Mouse (Mus musculus): ENCODE results near the gene Cfap36.
A peak's percentile ranks its signal among the peaks of the same experiment; 100 is the strongest.

Cfap36 gene

DNA sequence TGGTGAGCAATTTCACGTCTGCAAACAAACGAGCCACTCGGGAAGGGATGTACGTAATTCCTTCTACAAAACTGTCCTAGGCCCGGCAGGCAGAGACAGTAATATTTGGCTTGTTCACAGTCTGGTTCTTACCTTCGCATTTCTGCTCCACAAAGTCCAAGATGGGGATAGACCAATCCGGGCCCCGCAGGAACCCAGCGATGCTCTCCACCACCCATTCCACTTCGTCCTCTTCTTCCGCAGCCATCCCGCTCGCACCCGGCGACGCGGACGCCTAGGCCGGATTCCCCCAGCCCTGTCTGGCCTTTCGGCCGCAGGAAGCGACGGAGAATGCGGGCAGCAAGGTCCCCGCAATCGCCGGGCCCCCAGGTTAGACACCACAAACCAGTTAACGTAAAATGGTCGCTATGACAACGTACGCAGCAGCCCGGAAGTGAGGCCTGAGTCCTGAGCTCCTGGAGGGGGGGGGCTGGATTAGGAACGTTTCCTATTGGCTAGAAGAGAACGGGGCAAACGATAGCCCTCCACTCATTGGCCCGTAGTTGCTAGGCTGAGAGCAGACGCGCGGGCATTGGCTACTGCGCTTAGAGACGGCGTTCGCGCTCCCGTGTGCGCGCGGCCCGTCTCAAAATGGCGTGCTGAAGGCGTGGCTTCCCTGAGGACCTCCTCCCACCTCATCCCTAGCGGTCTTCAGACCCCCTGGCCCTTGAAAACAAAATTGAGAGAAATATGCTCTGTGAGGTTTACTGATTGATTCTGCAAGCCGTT lies at the start of gene Cfap36:
Cfap36 (minus strand) TSS at position 527 of the 768 bp plus-strand sequence.
- DNase-seq: peak; percentile 94 to 96

GRCm38 (mm10) chr11:29287305-29287704 lies 40.1 kb upstream of the Cfap36 start:
- DNase-seq: no peak

- no peak for DNase-seq
Observed at GRCm38 (mm10) chr11:29286040-29286439, 38.8 kb upstream of the Cfap36 start.

DNA sequence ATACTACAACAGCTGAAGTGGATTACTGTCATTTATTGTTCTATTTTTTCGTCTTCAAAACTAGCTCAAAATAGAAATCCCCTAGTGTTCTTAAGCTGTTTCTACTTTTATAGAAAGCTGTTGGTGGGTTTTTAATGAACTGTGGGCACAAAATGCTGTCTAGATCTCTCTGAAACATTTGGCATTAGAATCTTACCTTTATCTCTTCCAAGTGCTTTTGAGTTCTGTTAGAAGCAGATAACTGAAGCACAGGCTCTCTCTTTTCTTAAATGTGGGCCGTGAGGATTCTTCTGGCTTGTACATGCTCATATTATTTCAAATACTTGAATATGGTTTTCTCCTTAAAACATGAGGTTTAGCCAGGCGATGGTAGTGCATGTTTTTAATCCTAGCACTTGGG lies 27.5 kb upstream of the Cfap36 start:
- DNase-seq: no peak

- peak; percentile 76 to 82 for DNase-seq
Observed at GRCm38 (mm10) chr11:29267824-29268223, 20.6 kb upstream of the Cfap36 start.

DNA sequence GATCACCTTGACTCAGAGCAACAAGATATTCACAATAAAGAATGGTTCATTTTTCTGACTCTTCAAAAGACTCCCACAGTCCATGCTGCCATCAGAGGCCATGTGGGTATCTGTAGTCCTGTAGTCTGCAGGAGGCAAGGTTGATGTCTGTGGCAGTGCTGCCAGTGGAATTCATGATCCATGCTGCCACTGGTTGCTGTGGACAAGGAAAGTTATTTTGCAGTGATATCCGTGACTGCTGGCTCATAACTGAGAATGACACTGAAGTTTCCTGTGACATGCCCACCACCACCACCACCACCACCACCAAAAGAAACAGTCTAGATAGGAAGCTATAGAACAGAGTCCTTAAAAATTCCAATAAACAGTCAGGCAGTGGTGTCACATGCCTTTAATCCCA lies 7.4 kb upstream of the Cfap36 start:
- no peak for DNase-seq

GRCm38 (mm10) chr11:29248386-29248785 lies 1.2 kb upstream of the Cfap36 start:
- DNase-seq: no peak

DNA sequence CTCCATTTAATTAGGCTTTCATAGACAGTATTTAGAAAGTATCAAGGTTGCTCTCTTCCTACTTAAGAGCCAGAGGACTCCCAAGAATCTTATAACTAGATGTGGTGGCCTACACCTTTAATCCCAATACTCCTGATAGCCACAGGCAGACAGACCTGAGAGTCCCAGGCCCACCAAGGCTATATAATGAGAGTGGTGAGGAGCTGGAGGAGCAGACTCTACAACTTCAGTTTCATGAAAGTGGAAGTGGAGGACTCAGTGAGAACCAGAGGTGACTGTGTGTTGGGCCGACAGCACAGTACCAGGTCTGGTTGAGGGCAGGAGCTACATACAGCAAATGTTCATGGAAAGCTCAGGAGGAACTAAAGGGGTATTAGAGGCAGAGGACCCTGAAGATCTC lies 516 bp upstream of the Cfap36 start:
- peak in 1 of 2 experiments; percentile 5 for DNase-seq

GRCm38 (mm10) chr11:29245988-29246387 lies 1.2 kb downstream of the Cfap36 start:
- no peak for DNase-seq

- DNase-seq: no peak
Observed at GRCm38 (mm10) chr11:29241961-29242360, 5.2 kb downstream of the Cfap36 start.

GRCm38 (mm10) chr11:29239353-29239752 lies 7.9 kb downstream of the Cfap36 start:
- no peak for DNase-seq

DNA sequence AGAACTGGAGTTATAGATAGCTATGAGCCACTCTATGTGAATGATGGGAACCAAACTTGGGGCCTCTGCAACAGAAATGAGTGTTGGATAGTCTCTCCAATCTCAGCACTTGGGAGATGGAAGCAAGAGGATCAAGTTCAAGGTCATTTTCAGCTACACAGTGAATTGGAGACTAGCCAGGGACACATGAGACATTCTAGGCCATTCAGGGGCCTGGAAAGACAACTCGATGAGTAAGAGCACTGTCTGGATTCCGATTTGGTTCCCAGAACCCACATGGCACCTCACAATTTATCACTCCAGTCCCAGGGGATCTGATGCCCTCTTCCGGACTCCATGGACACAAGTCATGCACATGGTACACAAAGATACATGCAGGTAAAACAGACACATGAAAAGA lies 8.7 kb downstream of the Cfap36 start:
- no peak for DNase-seq

DNA sequence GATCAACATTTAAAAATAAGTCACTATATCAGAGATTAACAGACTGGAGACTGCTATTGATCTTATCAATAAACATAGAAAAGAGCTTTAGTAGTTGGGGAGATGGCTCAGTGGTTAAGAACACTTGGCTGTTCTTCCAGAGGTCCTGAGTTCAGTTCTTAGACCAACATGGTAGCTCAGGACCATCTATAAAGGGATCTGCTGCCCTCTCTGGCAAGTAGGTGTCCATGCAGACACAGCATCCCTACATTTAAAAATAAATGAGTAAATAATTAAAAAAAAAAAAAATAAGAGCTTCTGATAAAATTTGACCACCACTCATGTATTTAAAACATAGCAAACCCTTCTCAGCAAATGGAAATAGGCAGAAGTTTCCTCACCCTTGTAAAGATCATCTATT lies 9.2 kb downstream of the Cfap36 start:
- no peak for DNase-seq

DNA sequence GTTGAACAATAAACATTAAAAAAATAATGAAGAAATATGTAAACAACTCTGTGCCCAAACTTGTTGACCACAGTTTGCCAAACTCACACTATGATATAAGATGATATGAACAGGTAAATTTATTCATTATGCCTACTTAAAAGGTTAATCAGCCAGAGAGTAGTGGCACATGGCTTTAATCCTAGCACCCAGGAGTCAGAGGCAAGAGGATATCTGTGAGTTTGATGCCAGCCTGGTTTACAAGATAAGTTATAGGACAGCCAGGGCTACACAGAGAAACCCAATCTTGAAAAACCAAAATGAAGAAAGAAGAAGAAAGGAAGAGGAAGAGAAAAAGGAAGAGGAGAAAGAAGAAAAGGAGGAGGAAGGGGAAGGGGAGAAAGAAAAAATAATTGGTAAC lies 9.8 kb downstream of the Cfap36 start:
- DNase-seq: no peak

GRCm38 (mm10) chr11:29233569-29233968 lies 13.6 kb downstream of the Cfap36 start:
- no peak for DNase-seq

GRCm38 (mm10) chr11:29228957-29229356 lies 18.3 kb downstream of the Cfap36 start:
- DNase-seq: no peak

DNA sequence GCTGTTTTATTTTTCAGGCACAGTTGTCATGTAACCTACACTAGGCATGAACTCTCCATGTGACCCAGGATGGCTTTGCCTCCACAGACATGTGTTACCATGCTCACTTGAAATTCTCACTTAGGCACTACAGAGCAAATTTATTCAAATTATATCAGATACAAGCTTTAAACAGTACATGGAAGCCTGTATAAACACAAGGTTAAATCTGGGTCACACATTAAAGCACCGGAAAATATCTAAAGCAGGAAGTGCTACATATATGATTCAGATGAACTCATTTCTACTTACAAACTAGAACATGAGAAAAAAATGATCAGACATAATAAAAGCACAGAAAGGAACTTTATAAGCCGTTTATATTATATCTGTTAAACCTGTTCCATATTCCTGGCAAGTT lies 22.5 kb downstream of the Cfap36 start:
- no peak for DNase-seq

GRCm38 (mm10) chr11:29222310-29222709 lies 24.9 kb downstream of the Cfap36 start:
- DNase-seq: no peak

GRCm38 (mm10) chr11:29219055-29219454 lies 28.2 kb downstream of the Cfap36 start:
- DNase-seq: no peak

DNA sequence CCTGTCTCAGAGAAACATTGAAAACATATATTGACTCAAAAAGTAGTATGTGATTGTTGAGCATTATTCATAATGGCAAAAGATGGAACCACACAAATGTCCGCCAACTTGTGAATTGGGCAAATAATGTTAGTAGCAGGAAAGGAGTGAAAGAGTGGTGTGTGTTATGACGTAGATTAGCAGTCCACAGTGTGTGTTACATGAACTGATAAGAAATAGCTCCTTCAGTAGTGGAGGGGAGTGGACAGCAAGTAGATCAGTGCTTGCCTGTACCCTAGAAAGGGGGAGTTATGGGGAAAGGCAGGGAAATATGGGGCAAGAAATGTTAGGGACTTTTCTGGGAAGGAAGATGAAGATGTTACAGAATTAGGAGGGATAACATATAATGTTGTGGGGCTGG lies 31.0 kb downstream of the Cfap36 start:
- DNase-seq: no peak

DNA sequence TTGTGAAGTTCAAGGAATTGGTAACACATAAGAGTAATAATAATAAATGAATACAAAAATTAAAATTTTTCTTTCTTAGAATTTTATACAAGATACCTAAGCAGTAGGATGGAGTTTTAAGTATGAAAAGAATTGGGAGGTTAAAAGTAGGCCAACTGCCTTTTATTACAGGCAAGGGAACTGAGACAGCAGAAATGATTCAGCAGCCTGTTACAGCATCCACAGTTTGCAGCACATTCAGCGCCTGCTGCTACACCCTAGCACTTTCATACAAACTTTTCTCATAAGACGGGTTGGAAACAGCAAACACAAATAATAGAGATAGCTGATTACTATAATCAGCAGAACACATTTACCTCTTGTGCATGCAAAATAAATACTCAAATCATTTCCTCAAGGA lies 37.4 kb downstream of the Cfap36 start:
- no peak for DNase-seq

DNA sequence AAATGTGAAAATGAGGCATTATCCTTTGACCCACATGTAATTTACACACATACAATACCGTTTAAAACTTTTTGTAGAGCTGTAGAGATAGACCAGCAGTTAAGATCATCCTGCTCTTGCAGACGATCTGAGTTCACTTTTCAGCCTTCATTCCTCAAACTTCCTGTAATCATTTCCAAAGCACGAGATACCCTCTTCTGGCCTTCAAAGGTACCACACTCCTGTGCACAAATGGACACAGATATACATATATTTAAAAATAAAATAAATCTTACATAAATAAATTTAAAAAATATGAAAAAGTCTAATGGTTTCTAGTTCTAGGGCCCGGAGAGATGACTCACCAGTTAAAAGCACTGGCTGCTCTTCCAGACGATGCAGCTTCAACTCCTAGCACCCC lies 43.6 kb downstream of the Cfap36 start:
- no peak for DNase-seq

DNA sequence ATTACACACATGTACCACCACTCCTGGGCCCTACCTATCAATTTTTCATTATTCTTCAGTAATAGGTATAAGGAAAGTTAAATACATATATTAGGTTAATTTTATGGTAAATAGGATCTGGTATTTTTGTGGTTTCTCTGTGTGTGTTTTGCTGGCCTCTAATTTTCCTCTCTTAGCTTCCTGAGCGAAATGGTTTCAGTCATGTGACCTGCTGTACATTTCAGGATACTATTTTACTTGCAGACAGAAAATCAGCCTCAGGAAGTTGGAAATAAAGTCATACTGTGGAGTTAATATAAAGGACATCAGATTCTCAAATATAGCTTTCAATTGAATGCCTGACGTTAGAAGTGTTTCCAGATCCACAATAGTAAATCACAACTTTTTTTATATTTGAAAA lies 58.2 kb downstream of the Cfap36 start:
- no peak for DNase-seq

GRCm38 (mm10) chr11:29181751-29182150 lies 65.5 kb downstream of the Cfap36 start:
- no peak for DNase-seq

DNA sequence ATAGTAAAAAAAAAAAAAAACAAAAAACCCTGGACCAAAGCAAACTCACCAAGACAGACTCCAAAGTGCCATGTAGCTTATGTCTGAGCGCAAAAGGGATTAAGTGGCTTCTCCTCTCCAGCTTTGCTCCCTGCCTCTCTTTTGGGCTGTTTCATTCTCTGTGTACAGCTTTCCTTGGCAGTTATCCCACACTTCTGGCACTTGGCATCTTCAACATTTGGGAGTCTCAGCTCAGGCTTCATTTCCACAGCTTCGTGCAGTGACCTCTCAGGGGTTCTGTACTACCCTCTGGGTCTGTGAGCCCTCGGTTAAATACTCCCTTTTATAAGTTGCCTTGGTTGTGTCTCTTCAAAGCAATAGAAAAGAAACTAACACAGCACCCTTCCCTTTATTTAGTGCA lies 66.6 kb downstream of the Cfap36 start:
- peak; percentile 80 to 83 for DNase-seq

Data from cerebellum, postnatal 10 days (tissue).